Mouse (Mus musculus) T-cell, adult 66 days (primary cell): ENCODE data around the gene Ilf2. TPM values are rescaled to one million over a fixed set of nuclear protein-coding genes. Genes with fewer than 3 reads are reported as not detected.

Experiments
- total RNA-seq, 2 experiments: library from RNA; stranded (reverse); gene quantifications; 3 replicates in 1 of 2; 4 replicates in 1 of 2; pipeline ENCODE4 v1.2.4; 2023

Gene Ilf2
- total RNA-seq, result 10 to 100 TPM; 89.4 to 92.6 TPM

GRCm38 (mm10) chr3:90475831-90476611, at the start of gene Ilf2:
TSS of gene Ilf2 (plus strand) at chr3:90476126.

GRCm38 (mm10) chr3:90433381-90434020, 42.4 kb upstream of the Ilf2 start, which contains the start of gene Ints3:
TSS of gene Ints3 (minus strand) at chr3:90433622.

GRCm38 (mm10) chr3:90465686-90466310, 10.1 kb upstream of the Ilf2 start, which contains the start of gene Npr1:
TSS of gene Npr1 (minus strand) at chr3:90465866.

GRCm38 (mm10) chr3:90490696-90491256, 14.8 kb downstream of the Ilf2 start, which contains the start of gene Snapin:
TSS of gene Snapin (minus strand) at chr3:90491033.

GRCm38 (mm10) chr3:90508950-90509746, 33.2 kb downstream of the Ilf2 start, which contains the start of gene Chtop:
TSS of gene Chtop (minus strand) at chr3:90509498.

GRCm38 (mm10) chr3:90513796-90514590, 38.1 kb downstream of the Ilf2 start, which contains the start of the genes S100a1 and S100a13:
TSS of gene S100a1 (minus strand) at chr3:90514392.
TSS of gene S100a13 (plus strand) at chr3:90514435.

GRCm38 (mm10) chr3:90526580-90526979, 50.7 kb downstream of the Ilf2 start, which contains the start of gene S100a14:
TSS of gene S100a14 (plus strand) at chr3:90526856.

GRCm38 (mm10) chr3:90537141-90537904, 61.4 kb downstream of the Ilf2 start, which contains the start of gene S100a16:
TSS of gene S100a16 (plus strand) at chr3:90537254.

Other genes starting within 250 kb of the Ilf2 start
- gene Jtb, start 244.5 kb upstream of the Ilf2 start, total RNA-seq, result 10 to 100 TPM; 63.9 to 76.8 TPM
- not detected for gene Creb3l4, start 232.6 kb upstream of the Ilf2 start, total RNA-seq
- gene Slc39a1, start 228.0 kb upstream of the Ilf2 start, total RNA-seq, result 10 to 100 TPM; 25.3 to 28.3 TPM
- 100 to 1,000 TPM in 1 of 2 experiments, 10 to 100 TPM in 1; 97.9 to 123 TPM for gene Crtc2, start 222.0 kb upstream of the Ilf2 start, total RNA-seq
- gene Dennd4b, start 210.9 kb upstream of the Ilf2 start, total RNA-seq, result 10 to 100 TPM; 73.7 to 80.7 TPM
- 100 to 1,000 TPM; 109 to 114 TPM for gene Gatad2b, start 182.9 kb upstream of the Ilf2 start, total RNA-seq
- gene Slc27a3, start 86.2 kb upstream of the Ilf2 start, total RNA-seq, result 1 to 10 TPM; 1.8 to 2.2 TPM
- gene Ints3, start 42.5 kb upstream of the Ilf2 start, total RNA-seq, result 10 to 100 TPM; 57.3 to 67.2 TPM
- not detected for gene Npr1, start 10.3 kb upstream of the Ilf2 start, total RNA-seq
- gene Snapin, start 14.9 kb downstream of the Ilf2 start, total RNA-seq, result 10 to 100 TPM; 36.9 to 38.9 TPM
- gene Chtop, start 33.4 kb downstream of the Ilf2 start, total RNA-seq, result 100 to 1,000 TPM; 183 to 188 TPM
- gene S100a1, start 38.3 kb downstream of the Ilf2 start, total RNA-seq, result 1 to 10 TPM in 1 of 2 experiments, not detected in 1; 1.5 TPM
- 10 to 100 TPM; 38.2 to 40.3 TPM for gene S100a13, start 38.3 kb downstream of the Ilf2 start, total RNA-seq
- gene S100a14, start 50.7 kb downstream of the Ilf2 start, total RNA-seq, result 1 to 10 TPM; 1.3 to 3.4 TPM
- gene S100a16, start 61.1 kb downstream of the Ilf2 start, total RNA-seq, result not detected
- gene S100a3, start 84.5 kb downstream of the Ilf2 start, total RNA-seq, result 1 to 10 TPM in 1 of 2 experiments, not detected in 1; 1.1 TPM
- gene S100a2, start 114.1 kb downstream of the Ilf2 start, total RNA-seq, result not detected
- not detected for gene Gm42674, start 125.8 kb downstream of the Ilf2 start, total RNA-seq
- 10 to 100 TPM; 34.0 to 64.5 TPM for gene S100a4, start 127.6 kb downstream of the Ilf2 start, total RNA-seq
- not detected for gene S100a5, start 132.4 kb downstream of the Ilf2 start, total RNA-seq
- 10 to 100 TPM; 23.8 to 39.8 TPM for gene S100a6, start 136.8 kb downstream of the Ilf2 start, total RNA-seq
- gene S100a7a, start 177.9 kb downstream of the Ilf2 start, total RNA-seq, result not detected
- gene S100a8, start 192.9 kb downstream of the Ilf2 start, total RNA-seq, result 10 to 100 TPM in 1 of 2 experiments, 1 to 10 TPM in 1; 8.0 to 10.6 TPM
- gene S100a9, start 219.6 kb downstream of the Ilf2 start, total RNA-seq, result 10 to 100 TPM in 1 of 2 experiments, 1 to 10 TPM in 1; 8.2 to 12.7 TPM